Mouse (Mus musculus): ENCODE data around the gene Itsn2.
A peak's percentile ranks its signal among the peaks of the same experiment; 100 is the strongest.

Gene Itsn2

DNA sequence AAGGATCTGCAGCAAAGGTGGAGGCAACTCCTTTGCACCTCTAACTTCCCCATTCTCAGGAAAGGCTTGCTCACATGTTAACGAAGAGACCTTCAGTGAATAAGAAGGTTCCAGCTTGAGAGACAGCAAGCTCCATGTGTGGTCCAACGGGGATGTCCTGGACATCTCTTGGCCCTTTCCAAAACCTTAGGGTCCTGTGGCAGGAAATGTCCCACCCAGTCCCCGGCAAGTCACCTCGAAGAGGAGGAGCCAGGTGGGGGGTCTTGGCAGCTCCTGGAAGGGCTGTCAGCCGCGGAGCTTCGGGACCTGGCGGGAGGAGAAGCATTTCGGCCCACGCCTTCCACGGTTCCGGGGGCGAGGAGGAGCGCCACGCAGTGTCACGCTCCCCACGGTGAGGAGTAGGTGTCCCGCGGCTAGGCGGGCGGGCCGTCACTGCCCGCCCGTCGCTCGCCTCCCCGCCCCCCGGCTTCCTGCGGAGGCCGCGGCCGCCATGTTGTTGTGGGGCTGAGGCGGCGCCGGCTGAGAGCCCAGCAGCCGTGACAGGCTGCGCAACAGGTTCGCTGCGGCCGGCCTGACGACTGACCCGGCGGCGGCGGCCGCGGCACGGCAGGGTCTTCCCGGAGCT, at the start of gene Itsn2, which contains the start of gene Gm3625:
TSS of gene Itsn2 (plus strand) at position 98 of the 625 bp plus-strand sequence.
TSS of gene Gm3625 (minus strand) at position 387 of the 625 bp plus-strand sequence.
- DNase-seq (ENCODE audit: low read depth, low spot score): peak; percentile 67

- no peak for DNase-seq (ENCODE audit: low read depth, low spot score)
Measured at GRCm38 (mm10) chr12:4544400-4544919, 48.0 kb upstream of the Itsn2 start.

GRCm38 (mm10) chr12:4545425-4545824, 47.0 kb upstream of the Itsn2 start:
- no peak for DNase-seq (ENCODE audit: low read depth, low spot score)

GRCm38 (mm10) chr12:4546491-4546890, 45.9 kb upstream of the Itsn2 start:
- no peak for DNase-seq (ENCODE audit: low read depth, low spot score)

DNA sequence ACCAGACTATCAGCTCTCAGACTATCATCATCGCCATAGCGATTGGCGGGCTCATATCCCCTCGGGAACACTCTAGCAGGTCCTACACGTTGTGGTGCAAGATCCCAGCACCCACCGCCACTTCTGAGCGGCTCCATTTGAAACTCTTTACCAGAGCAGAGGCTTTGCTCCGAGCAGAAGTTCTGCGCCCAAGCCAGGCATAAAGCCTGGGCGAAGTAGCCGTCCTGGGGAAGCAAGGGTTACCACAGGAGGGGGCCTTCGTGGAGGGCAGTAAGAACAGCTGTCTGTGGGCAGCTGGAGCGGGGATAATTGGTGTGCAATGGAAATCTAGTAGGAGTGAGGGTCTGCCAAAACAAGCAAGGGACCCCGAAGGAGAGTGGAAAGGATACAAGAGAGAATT, 44.9 kb upstream of the Itsn2 start:
- DNase-seq (ENCODE audit: low read depth, low spot score): no peak

DNA sequence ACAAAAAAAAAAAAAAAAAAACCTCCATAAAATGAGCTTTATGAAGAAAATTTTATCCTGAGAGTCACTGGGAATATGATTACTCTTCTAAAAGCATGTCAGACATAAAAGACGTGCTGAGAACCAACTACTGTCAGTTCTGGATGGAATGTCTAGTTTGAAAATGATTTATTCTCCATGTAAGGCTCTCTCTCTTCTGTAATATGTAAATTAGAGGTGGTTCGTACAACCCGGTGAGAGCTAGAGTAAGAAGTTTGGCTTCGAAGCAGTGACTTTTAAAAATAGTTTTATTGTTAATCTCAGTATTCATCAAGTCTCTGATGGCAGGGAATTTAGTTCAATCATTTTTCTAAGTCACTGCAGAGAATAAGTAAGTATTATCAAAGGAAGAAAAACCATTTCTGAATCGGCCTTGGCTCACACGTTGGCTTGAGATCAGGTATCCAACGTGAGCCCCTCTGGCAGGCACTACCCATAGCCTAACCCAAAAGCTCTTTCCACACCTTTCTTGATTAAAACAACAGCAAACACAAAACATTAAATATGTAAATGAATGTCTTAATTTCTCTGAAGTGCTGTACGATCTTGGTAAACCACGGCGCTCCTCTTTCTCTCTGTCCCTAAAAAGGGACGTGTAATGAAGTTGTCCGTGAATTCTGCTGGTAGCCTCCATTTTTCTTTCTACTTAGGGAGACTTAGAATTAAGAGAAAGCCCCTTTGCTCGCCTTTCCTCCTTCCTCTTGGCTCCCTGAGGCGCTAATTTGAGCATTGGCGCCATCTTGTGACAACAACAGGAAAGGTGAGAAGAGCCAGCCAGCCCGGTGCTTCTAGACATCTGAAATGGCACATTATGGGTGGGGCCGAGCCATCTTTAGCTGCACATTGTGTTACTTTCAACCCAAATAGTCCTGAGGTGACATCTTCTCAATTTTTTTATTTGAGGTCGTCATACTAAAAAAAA, 44.1 kb upstream of the Itsn2 start:
- DNase-seq (ENCODE audit: low read depth, low spot score): peak; percentile 90

GRCm38 (mm10) chr12:4553704-4554103, 38.7 kb upstream of the Itsn2 start:
- peak; percentile 71 for DNase-seq (ENCODE audit: low read depth, low spot score)

- DNase-seq (ENCODE audit: low read depth, low spot score): peak; percentile 80
Measured at GRCm38 (mm10) chr12:4555451-4555850, 37.0 kb upstream of the Itsn2 start.

DNA sequence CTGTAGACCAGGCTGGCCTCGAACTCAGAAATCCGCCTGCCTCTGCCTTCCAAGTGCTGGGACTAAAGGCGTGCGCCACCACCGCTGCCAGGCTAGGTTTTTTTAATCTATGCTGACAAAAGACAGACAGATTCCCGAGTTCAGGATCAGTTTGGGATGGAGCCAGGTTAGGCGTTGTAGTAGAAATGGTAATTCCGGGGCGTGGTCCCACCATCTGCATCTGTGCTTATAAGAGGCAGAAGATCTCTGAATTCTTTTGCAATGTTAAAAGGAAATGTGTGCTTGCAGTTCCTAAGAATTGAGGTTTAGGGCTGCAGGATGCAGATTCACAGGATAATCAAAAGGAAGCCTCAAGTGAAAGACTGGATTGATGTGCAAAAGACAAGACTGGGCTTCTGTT, 35.5 kb upstream of the Itsn2 start:
- peak; percentile 99 for DNase-seq (ENCODE audit: low read depth, low spot score)

DNA sequence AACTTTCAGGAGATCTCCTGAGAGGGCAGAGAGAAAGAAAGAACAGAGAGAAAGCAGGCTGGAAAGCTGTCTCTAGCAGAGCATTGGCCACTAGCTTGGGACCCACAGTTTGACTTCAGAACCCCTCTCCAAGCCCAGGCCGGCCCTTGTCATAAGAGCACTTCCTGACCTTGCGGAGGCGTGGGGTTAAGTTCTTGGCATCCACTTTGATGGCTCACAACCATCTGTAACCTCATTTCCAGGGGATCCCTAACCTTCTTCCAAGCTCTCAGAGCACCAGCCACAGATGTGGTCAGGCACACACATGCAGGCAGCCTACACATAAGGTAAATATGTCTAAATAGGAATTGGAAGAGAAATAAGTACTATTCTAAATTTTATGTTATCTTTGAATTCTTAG, 35.0 kb upstream of the Itsn2 start:
- DNase-seq (ENCODE audit: low read depth, low spot score): no peak

GRCm38 (mm10) chr12:4558013-4558412, 34.4 kb upstream of the Itsn2 start:
- DNase-seq (ENCODE audit: low read depth, low spot score): no peak

DNA sequence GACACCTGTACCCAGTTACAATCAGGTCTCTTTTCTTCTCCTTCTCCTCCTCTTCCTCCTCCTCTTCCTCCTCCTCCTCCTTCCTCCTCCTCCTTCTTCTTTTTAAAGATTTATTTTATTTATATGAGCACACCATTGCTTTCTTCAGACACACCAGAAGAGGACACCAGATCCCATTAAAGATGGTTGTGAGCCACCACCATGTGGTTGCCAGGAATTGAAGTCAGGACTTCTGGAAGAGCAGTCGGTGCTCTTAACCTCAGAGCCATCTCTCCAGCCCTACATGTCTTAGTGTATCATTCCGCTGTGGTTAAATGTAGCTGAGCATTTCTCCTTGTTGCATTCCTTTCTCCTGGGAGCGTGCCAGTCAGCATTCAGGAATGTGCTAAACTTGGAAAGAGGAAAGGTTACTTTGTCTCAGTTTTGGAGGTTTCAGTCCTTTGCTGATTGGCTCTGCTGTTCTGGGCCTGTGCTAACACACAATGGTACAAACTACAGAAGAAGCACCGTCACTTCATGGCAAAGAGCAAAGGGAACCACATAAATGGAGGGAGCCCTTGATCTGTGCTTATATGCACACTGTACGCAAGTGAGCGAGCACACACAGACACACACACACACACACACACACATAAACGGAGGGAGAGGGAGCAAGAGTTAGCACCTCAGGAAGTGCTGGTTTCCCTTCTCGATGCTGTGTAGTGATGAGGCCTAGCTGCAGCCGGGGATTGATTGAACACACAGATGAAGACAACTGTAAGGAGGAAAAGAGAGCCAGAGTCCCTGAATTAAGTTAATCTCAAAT, 33.8 kb upstream of the Itsn2 start:
- DNase-seq (ENCODE audit: low read depth, low spot score): peak; percentile 97

DNA sequence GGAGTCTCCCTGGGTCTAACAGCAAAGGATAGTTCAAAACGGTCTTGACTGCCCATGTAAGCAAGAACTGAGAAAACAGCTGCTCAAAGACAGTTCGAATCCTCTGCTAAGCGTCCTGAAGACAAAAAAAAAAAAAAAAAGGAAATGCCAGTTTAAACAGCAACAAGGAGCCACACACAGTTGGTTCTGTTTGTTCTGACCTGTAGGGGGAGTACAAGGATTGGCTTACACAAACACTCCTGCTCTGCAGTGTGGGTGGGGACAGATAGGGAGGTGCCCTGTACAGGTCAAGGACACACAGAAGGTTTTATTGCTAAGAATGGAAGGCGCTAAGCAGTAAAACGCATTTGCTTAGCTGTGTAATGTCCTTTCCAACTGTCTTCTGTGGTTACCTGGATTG, 20.6 kb upstream of the Itsn2 start:
- peak; percentile 96 for DNase-seq (ENCODE audit: low read depth, low spot score)

DNA sequence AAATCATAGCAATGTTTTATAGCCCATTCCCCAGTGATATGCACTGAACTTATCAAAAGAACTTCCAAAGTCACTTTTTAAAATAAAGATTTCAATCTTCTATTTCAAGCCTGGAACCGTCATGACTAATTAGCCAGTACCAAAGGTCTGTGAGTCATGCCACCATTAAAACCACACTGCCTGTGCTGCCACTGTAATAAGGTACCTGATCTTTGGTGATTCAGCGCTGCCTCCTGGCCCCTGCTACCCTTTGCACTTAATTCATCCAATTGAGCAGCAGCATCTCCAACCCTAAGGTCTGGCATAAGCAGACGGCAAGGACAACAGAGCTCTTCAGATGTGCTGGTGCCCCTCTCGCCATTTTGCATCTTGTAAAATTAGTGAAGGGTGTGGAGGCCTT, 18.4 kb upstream of the Itsn2 start:
- DNase-seq (ENCODE audit: low read depth, low spot score): no peak

DNA sequence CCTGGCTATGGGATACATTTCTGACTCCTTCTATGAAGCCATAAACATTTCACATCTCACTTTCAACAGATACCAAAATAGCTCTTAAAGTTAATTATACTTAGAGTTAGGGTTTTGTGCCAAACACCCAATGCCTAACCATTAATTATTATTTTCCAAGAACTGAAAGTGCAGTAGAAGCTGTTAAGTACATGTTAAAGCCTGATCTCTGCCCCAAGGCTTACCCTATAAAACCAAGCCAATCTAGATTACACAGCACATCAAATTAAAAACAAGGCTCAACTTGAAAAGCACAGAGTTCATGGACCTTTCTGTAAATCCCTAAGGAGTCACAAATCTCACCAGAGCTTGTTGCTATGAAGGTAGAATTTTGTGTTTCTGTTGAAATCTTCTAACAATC, 10.1 kb upstream of the Itsn2 start:
- no peak for DNase-seq (ENCODE audit: low read depth, low spot score)

DNA sequence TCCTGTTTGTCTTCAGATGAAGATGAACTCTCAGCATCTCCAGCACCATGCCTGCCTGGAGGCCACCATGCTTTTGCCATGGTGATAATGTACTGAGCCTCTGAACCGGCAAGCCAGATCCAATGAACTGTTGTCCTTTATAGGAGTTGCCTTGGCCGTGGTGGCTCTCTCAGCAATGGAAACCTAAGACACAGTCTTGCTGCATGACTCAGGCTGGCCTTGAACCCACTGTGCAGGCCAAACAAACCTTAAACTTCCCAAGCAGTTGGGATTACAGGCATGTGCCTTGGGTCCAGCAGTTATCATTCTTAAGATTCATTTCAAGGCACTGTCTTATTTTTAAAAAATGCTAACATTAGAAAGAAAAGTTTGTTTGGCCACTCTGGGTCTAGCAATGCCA, 4.6 kb upstream of the Itsn2 start:
- DNase-seq (ENCODE audit: low read depth, low spot score): no peak

GRCm38 (mm10) chr12:4588603-4589002, 3.8 kb upstream of the Itsn2 start:
- DNase-seq (ENCODE audit: low read depth, low spot score): no peak

- DNase-seq (ENCODE audit: low read depth, low spot score): no peak
Measured at GRCm38 (mm10) chr12:4592025-4592424, 413 bp upstream of the Itsn2 start.

GRCm38 (mm10) chr12:4593166-4593929, 910 bp downstream of the Itsn2 start:
- peak; percentile 43 for DNase-seq (ENCODE audit: low read depth, low spot score)

GRCm38 (mm10) chr12:4593930-4594391, 1.5 kb downstream of the Itsn2 start:
- DNase-seq (ENCODE audit: low read depth, low spot score): no peak

GRCm38 (mm10) chr12:4595055-4595454, 2.6 kb downstream of the Itsn2 start:
- no peak for DNase-seq (ENCODE audit: low read depth, low spot score)

Measured in R1 (cell line).